Mouse (Mus musculus) spleen, adult 2 months (tissue): Measurements from ENCODE around the gene Nckap5. TPM values are rescaled to one million over a fixed set of nuclear protein-coding genes. Genes with fewer than 3 reads are reported as not detected.

ENCODE experiments used
- DNase-seq, 2 experiments: peaks; one replicate each; pipeline versions ENCODE4 v3.0.0 to v3.0.0-alpha.2; 2012 to 2021; ENCODE audit warnings: low spot score in 2 of 2, low read depth in 1 of 2
- H3K27ac ChIP-seq: fragments of 200-500 bp; 2 replicates; pipeline ENCODE4 v1.5.1; 2012; ENCODE audit warnings: low read length, inconsistent platforms; ENCODE audit not compliant: insufficient read depth
- H3K27me3 ChIP-seq: fragments of 200-500 bp; 2 replicates; pipeline ENCODE4 v1.6.1; 2012; ENCODE audit warnings: mild to moderate bottlenecking, moderate library complexity, low read length, inconsistent platforms; ENCODE audit not compliant: control insufficient read depth, insufficient read depth
- H3K36me3 ChIP-seq: fragments of 200-500 bp; 2 replicates; pipeline ENCODE4 v1.6.1; 2012; ENCODE audit warnings: mild to moderate bottlenecking, low read length, inconsistent platforms; ENCODE audit not compliant: control insufficient read depth, insufficient read depth
- H3K4me1 ChIP-seq: fragments of 200-500 bp; 2 replicates; pipeline ENCODE4 v1.6.1; 2011; ENCODE audit warnings: inconsistent platforms; ENCODE audit not compliant: control insufficient read depth, insufficient read depth, insufficient read length
- H3K4me3 ChIP-seq: fragments of 200-500 bp; 2 replicates; pipeline ENCODE4 v1.5.1; 2011; ENCODE audit warnings: mild to moderate bottlenecking, inconsistent platforms; ENCODE audit not compliant: insufficient read depth, insufficient read length; ENCODE audit errors: extremely low read depth
- CTCF ChIP-seq: fragments of 200-500 bp; IDR thresholded peaks from 2 replicates; pipeline ENCODE4 v1.5.1; 2011; ENCODE audit warnings: mild to moderate bottlenecking, inconsistent platforms; ENCODE audit not compliant: insufficient read depth, insufficient read length, insufficient replicate concordance; ENCODE audit errors: extremely low read depth
- POLR2A ChIP-seq: fragments of 200-500 bp; IDR thresholded peaks from 2 replicates; pipeline ENCODE4 v1.6.1; 2011; ENCODE audit warnings: low read depth, low read length, inconsistent platforms
- WGBS: fragments of 180-500 bp; shearing (Covaris S2); methylation state at CpG from one replicate; pipeline ENCODE4 v1.1.7; 2018; 5-methylcytosine and 5-hydroxymethylcytosine counted together
- polyA plus RNA-seq: library from polyadenylated mRNA; depleted of rRNA; stranded (reverse); fragments of >200 nt; gene quantifications from 2 replicates; pipeline ENCODE4 v1.2.3, GENCODE M21; 2012

Nckap5 gene
- polyA plus RNA-seq, 1 experiment, result 0.26 TPM

DNA sequence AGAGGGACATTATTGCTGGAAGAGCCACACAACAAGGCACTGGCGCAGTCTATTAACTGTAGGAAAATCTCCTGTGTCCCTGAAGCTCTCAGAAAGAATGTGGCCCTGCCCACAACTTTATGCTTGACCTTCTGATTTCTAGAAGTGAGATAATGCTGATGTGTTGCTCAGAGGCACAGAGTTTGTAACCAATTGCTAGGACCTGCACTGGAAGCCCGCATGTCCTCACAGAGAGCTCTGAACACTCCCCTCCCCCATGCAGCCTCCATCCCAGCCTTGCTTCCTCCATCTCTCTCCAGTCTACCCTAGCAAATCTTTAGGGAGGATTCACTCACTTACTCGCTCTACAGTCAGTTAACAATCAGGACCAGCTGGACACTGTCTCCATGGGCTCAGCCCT is 346.9 kb downstream of the Nckap5 start:
- DNase-seq, result no peak
- 88% methylated on average over 3 of the region's 3 CpGs for WGBS
- no peak overlapping the region for H3K4me3 ChIP-seq
- no peaks in the 10 kb centered on the region for H3K27me3 ChIP-seq
- TF ChIP-seq POLR2A, result no peak
- TF ChIP-seq CTCF, result no peak
- no peaks in the 10 kb centered on the region for H3K36me3 ChIP-seq
- H3K4me1 ChIP-seq, result no peaks in the 10 kb centered on the region
- no peak overlapping the region for H3K27ac ChIP-seq

DNA sequence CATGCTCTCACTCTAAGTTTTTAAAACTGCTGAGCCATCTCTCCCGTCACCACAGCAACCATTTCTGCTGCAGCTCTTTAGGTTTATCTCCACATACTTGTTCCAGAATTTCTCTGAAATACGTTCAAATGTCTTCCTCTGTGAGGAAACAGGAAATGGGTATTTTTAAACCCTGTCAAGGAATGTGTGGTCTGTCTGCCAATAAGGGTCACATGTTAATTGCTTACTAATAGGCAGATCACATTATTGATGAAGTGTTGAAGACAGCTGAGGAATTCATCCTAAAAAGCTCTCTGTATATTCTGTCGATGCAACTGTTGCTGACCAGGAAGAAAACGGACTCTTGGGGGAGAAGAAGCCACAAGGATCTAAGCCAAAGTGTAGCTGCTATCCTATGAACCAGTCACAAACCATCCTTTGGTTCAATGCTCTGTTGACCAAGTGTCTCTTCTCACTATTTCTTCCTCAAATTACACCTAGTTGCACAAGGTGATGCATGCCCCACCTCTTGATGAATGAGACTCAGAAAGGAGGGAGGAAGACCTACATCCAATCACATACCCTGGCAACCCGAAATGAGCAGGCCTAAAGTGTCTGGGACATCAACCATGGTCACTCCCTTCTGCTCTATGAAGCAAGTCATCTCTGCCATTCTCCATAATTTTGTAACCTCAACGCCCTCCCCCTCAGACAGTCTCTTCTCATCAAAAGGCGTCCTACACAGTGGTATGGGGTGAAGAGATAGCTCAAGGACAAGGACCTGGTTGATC is 349.0 kb downstream of the Nckap5 start:
- WGBS, result 65% methylated on average over 7 of the region's 7 CpGs
- Histone ChIP-seq H3K27me3 (no peaks in the 10 kb centered on the region), H3K27ac (no peak overlapping the region), H3K4me1 (no peaks in the 10 kb centered on the region), H3K4me3 (no peak overlapping the region), H3K36me3 (no peaks in the 10 kb centered on the region)
- DNase-seq, result no peak
- no peak for TF ChIP-seq CTCF
- no peak for TF ChIP-seq POLR2A

DNA sequence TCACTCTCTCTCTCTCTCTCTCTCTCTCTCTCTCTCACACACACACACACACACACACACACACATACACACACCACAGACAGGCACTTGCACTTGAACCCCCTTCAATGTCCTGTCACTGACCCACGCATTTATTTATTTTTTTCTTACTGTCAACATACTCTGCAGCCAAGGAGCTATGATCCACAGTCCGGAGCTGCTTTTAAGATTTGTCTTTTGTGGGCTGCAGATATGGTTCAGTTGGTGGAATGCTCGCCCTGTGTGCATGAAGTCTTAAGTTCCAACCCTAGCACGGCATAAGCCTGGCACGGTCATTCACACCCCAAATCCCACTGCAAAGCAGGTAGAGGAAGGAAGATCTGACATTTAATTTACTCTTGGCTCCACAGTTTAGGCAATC is 357.6 kb downstream of the Nckap5 start:
- H3K27ac ChIP-seq, result no peak overlapping the region
- DNase-seq, result no peak
- H3K27me3 ChIP-seq, result no peaks in the 10 kb centered on the region
- TF ChIP-seq CTCF, result no peak
- TF ChIP-seq POLR2A, result no peak
- no peaks in the 10 kb centered on the region for H3K36me3 ChIP-seq
- no peak overlapping the region for H3K4me3 ChIP-seq
- WGBS, result 88% methylated on average over 5 of the region's 5 CpGs
- H3K4me1 ChIP-seq, result no peaks in the 10 kb centered on the region

DNA sequence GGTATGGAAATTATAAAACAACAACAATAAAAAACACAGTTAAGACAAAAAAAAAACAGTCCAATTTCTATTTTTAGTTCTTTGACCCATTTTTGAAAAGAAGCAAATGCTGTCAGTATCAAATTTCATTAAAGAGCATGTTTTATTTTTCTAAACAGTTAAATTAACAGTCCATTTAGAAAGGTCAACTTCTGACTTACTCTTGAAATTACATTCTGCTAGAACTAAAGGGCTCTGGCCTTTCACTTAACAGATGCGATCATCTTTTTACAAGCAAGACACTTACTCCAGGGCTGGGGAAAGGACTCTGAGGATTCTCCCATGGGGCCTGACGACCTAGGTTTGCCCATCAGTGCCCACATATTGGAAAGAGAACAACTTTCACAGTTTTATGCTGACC is 359.2 kb downstream of the Nckap5 start:
- Histone ChIP-seq H3K27ac (no peak overlapping the region), H3K36me3 (no peaks in the 10 kb centered on the region), H3K4me1 (no peaks in the 10 kb centered on the region), H3K27me3 (no peaks in the 10 kb centered on the region), H3K4me3 (no peak overlapping the region)
- 83% methylated on average over 2 of the region's 2 CpGs for WGBS
- no peak for DNase-seq
- TF ChIP-seq CTCF (no peak), POLR2A (no peak)

DNA sequence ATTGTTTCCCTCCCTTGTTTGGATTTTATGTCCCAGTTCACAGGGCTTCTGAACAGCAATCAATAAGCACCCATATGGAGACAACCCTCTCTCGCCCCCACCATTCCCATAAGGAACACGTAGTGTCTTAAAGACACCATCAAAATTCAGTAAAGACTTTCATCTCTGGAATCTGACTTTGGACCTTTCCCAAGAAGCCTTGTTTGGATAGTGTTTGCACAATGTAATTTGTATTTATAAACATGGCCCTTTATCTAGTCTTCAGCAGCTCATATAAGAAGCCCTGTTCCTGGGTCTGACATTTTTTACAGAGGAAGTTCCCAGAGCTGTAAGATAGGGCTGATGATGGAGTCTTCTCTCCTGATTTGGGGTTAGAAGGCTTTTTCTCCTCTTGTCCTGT is 359.7 kb downstream of the Nckap5 start:
- TF ChIP-seq POLR2A, result no peak
- TF ChIP-seq CTCF, result no peak

DNA sequence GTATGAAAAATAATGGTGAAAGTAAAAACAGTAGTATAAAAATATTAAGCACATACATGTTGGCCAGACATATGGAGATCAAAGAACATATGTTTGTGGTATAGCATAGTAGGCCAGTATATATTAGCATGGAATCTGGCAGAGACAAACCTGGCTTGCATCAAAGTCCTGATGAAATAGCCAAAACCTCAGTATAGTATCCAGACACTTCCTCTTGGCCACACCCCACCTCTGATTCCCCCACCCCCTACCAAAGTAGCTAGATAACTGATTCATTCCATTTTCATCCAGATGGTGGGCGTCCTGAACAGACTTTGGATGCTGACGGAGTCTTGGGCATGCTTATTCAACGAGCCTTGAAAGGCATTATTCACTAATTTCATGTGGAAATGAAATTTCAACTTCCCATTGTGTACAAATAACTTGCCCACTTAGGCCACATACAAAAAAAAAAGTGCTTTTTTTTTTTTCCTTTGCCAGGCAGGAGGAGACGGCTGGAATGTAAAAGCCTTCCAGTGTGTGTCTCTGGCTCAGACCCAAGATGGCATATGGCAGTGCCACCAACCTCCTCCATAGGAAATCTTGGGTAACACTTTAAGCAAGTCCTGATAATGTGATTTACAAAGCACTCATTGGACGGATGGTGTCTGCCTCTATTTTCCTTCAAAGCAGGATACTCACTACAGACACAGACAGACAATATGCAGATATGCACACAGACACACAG is 360.6 kb downstream of the Nckap5 start:
- no peak for TF ChIP-seq CTCF
- TF ChIP-seq POLR2A, result no peak
- Histone ChIP-seq H3K4me3 (no peak overlapping the region), H3K36me3 (no peaks in the 10 kb centered on the region), H3K27ac (no peak overlapping the region), H3K27me3 (no peaks in the 10 kb centered on the region), H3K4me1 (no peaks in the 10 kb centered on the region)
- WGBS, result 85% methylated on average over 5 of the region's 5 CpGs
- no peak for DNase-seq

More for the DNA sequence above, 359.7 kb downstream of the Nckap5 start:
- H3K27me3 ChIP-seq, result no peaks in the 10 kb centered on the region
- H3K36me3 ChIP-seq, result no peaks in the 10 kb centered on the region
- no peaks in the 10 kb centered on the region for H3K4me1 ChIP-seq
- no peak for DNase-seq
- no peak overlapping the region for H3K27ac ChIP-seq
- WGBS, result 67% methylated on average over 2 of the region's 2 CpGs
- no peak overlapping the region for H3K4me3 ChIP-seq

DNA sequence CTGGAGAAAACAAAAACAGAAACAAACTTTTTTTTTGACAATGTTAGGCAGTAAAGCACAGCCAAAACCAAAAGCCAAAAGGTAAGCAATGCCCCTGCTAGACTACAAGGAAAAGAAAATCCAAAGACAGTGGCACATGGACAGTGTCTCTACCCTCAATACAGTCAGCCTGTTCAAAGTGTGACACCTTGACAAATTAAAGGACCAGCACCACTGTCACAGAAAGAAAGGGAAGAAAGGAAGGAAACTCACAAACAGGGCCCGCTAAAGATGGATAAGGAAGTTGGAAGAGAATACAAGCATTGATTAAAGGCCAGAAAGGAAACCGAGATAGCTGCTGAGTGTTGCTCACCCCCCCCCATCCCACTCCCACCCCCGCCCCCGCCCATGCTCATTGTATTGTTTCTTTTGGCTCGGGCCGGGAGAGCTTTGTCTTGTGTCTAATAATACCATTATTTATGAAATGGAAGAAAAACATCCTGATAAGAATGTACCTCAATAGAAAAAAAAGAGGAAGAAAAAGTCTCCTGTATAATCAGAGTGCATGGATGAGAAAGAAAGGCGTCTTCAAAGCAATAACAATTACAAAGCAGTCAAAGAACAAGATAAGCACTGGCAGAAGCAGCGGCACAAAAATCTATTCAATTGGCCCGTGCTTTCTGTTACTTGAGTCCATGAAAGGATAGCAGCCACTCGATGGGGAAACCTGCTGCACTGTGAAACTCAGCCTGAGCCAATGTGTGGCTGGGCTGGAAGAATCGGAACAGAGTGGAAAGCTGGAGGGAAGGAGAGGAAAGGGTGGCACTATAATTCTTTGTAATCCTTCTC is 368.9 kb downstream of the Nckap5 start:
- no peaks in the 10 kb centered on the region for H3K36me3 ChIP-seq
- WGBS, result 13% methylated on average over 11 of the region's 11 CpGs
- H3K27ac ChIP-seq, result no peak overlapping the region
- H3K4me1 ChIP-seq, result no peaks in the 10 kb centered on the region
- TF ChIP-seq CTCF (no peak), POLR2A (no peak)
- H3K27me3 ChIP-seq, result no peaks in the 10 kb centered on the region
- no peak for DNase-seq
- H3K4me3 ChIP-seq, result no peak overlapping the region
